Mouse (Mus musculus) heart, adult 2 months (tissue): ENCODE results near the gene Hcrtr1. TPM values are rescaled to one million over a fixed set of nuclear protein-coding genes. Genes with fewer than 3 reads are reported as not detected.

ENCODE experiments used
- DNase-seq, 2 experiments: peaks; one replicate each; pipeline ENCODE4 v3.0.0; 2021
- H3K27ac ChIP-seq: fragments of 200-600 bp; 2 replicates; pipeline ENCODE4 v1.8.1; 2022
- H3K27me3 ChIP-seq: fragments of 200-500 bp; 2 replicates; pipeline ENCODE4 v1.6.1; 2012; ENCODE audit warnings: mild to moderate bottlenecking, low read length, inconsistent platforms, mixed read lengths; ENCODE audit not compliant: control insufficient read depth, insufficient read depth
- H3K36me3 ChIP-seq: fragments of 200-500 bp; 2 replicates; pipeline ENCODE4 v1.6.1; 2012; ENCODE audit warnings: low read length, inconsistent platforms; ENCODE audit not compliant: control insufficient read depth, insufficient read depth
- H3K4me1 ChIP-seq: fragments of 200-500 bp; 2 replicates; pipeline ENCODE4 v1.6.1; 2011; ENCODE audit warnings: low read length; ENCODE audit not compliant: control insufficient read depth, insufficient read depth
- H3K4me3 ChIP-seq: fragments of 200-600 bp; 2 replicates; pipeline ENCODE4 v1.8.1; 2022
- H3K79me2 ChIP-seq: fragments of 200-500 bp; replicated peaks from 2 replicates; pipeline ENCODE4 v1.6.1; 2012; ENCODE audit warnings: mild to moderate bottlenecking, inconsistent platforms, low read length, moderate library complexity, mixed read lengths; ENCODE audit not compliant: control insufficient read depth, insufficient read depth
- H3K9ac ChIP-seq: fragments of 200-500 bp; 2 replicates; pipeline ENCODE4 v1.6.1; 2012; ENCODE audit warnings: low read depth, mild to moderate bottlenecking, control low read depth, inconsistent platforms, low read length, mixed read lengths
- CTCF ChIP-seq: fragments of 200-600 bp; IDR thresholded peaks from 2 replicates; pipeline ENCODE4 v1.8.1; 2022; ENCODE audit warnings: antibody characterized with exemption, mild to moderate bottlenecking, moderate library complexity
- EP300 ChIP-seq: fragments of 200-500 bp; IDR thresholded peaks from 2 replicates; pipeline ENCODE4 v1.6.1; 2011; ENCODE audit warnings: low read depth, low read length, control low read depth; ENCODE audit not compliant: insufficient read depth
- POLR2A ChIP-seq: fragments of 200-500 bp; IDR thresholded peaks from 2 replicates; pipeline ENCODE4 v1.6.1; 2011; ENCODE audit warnings: mild to moderate bottlenecking, low read depth, low read length, control low read depth; ENCODE audit not compliant: insufficient read depth
- WGBS: fragments of 180-500 bp; shearing (Covaris S2); methylation state at CpG from one replicate; pipeline ENCODE4 v1.1.7; 2018; 5-methylcytosine and 5-hydroxymethylcytosine counted together
- intact Hi-C: fragments of 180-260 bp; cut with DNase I; formaldehyde crosslinking; loops from one replicate; pipeline ENCODE4 v1.15.1; 2025
- polyA plus RNA-seq: library from polyadenylated mRNA; depleted of rRNA; stranded (reverse); fragments of >200 nt; gene quantifications from 2 replicates; pipeline ENCODE4 v1.2.3, GENCODE M21; 2012; rRNA removed
- total RNA-seq, 2 experiments: library from RNA; stranded (reverse); gene quantifications; 2 replicates each; pipeline ENCODE4 v1.2.3; 2021

The Hcrtr1 gene
- total and polyA plus RNA-seq, 3 experiments, result 0.27 TPM; not detected in 2

GRCm38 (mm10) chr4:130084331-130084945 lies 54.7 kb downstream of the Hcrtr1 start:
- no peak for TF ChIP-seq POLR2A
- TF ChIP-seq EP300, result no peak
- no peak for TF ChIP-seq CTCF
- Histone ChIP-seq H3K4me3 (no peak overlapping the region), H3K9ac (no peak overlapping the region), H3K36me3 (no peaks in the 10 kb centered on the region), H3K79me2 (no peaks in the 10 kb centered on the region), H3K4me1 (no peaks in the 10 kb centered on the region), H3K27me3 (no peaks in the 10 kb centered on the region), H3K27ac (no peak overlapping the region)
- peak; percentile 55 to 69 for DNase-seq
- intact Hi-C loops, result loop anchor here (10.0 kb wide), 1 partner anchor 300 kb away; no protein-coding TSS in a partner anchor
- WGBS, result 44% methylated on average over 7 of the region's 7 CpGs

DNA sequence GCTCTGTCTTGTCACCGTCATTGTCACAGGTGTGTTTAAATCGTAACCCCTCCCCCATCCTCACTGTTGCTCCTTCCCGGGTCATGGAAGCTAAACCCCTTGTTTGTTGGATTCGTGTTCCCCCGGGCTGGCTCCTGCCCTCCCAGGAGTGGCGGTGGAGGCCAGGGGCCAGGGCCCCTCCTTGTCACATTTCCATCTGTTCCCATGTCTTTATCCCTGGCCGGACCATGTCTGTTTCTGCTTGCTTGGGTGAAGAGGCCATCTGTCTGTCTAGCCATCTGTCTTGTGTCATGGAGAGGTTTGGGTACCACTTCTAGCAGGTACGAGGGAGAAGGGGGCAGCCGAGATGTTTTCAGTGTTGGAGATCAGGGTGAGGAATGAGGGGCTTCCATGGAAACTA lies 56.9 kb downstream of the Hcrtr1 start:
- 57% methylated on average over 9 of the region's 9 CpGs for WGBS
- no peak for DNase-seq
- Histone ChIP-seq H3K4me3 (no peak overlapping the region), H3K36me3 (no peaks in the 10 kb centered on the region), H3K4me1 (no peaks in the 10 kb centered on the region), H3K9ac (no peak overlapping the region), H3K27me3 (no peaks in the 10 kb centered on the region), H3K27ac (no peak overlapping the region), H3K79me2 (no peaks in the 10 kb centered on the region)
- TF ChIP-seq POLR2A (no peak), CTCF (no peak), EP300 (no peak)
- intact Hi-C loops, result loop anchor here (10.0 kb wide), 1 partner anchor 297 kb away; no protein-coding TSS in a partner anchor

DNA sequence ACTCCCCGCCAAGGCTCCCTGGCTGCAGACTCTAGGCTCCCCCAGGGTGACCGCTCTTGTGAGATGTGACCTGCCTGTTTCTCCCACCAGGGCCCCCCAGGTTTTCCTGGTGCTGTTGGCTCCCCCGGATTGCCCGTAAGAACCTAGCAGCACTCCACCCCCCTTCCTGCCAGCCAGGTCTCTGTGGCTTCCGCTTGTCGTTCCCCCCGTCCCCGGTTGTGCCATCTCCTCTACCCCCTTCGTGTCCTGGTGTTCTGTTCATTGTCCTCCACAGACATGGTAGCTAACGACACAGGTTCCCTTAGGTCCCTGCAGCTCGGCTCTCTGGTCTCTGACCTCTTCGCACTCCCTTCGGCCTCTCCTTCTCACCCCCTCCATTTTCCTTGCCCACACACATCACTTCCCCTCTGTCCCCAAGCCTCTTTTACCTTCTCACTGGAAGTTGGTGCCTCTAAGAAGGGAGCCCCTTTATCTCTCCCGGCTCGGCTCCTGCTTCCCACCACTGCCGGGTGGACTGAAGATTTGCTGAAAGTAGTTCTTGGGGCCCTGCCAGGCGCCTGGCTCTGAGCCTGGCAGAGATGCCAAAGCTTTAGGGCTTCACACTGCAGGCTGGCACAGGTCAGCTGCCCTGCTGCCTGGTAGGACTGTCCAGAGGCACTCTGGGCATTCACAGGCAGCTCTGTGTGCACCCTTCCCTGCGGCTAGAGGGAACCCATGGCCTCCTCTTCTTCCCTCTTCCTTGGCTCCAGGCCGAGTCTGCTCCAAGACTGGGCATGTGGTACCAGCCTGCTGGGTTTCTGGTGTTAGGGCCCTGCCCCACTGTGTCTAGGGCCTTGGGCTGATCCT lies 57.6 kb downstream of the Hcrtr1 start:
- Histone ChIP-seq H3K27ac (no peak overlapping the region), H3K4me3 (no peak overlapping the region), H3K79me2 (no peaks in the 10 kb centered on the region), H3K27me3 (no peaks in the 10 kb centered on the region), H3K36me3 (no peaks in the 10 kb centered on the region), H3K9ac (no peak overlapping the region), H3K4me1 (no peaks in the 10 kb centered on the region)
- intact Hi-C loops, result loop anchor here (10.0 kb wide), 1 partner anchor 297 kb away; no protein-coding TSS in a partner anchor
- no peak for TF ChIP-seq POLR2A
- no peak for TF ChIP-seq EP300
- TF ChIP-seq CTCF, result peak; percentile 14; the same call in 1 of the 2 replicates
- WGBS, result 52% methylated on average over 19 of the region's 19 CpGs
- peak; percentile 65 to 75 for DNase-seq

Other genes starting within 250 kb of the Hcrtr1 start
- gene Spocd1, start 210.1 kb downstream of the Hcrtr1 start, total RNA-seq, result under 1 TPM in 1 of 2 experiments, not detected in 1; 0.07 TPM
- gene Spocd1, start 210.1 kb downstream of the Hcrtr1 start, polyA plus RNA-seq, result not detected in 2 replicates
- gene Adgrb2, start 154.5 kb downstream of the Hcrtr1 start, total RNA-seq, result 1 to 10 TPM; 1.8 to 2.0 TPM
- gene Adgrb2, start 154.5 kb downstream of the Hcrtr1 start, polyA plus RNA-seq, result 2.5 and 4.8 TPM in 2 replicates
- gene Col16a1, start 91.5 kb downstream of the Hcrtr1 start, total RNA-seq, result 1 to 10 TPM; 5.0 to 5.5 TPM
- gene Col16a1, start 91.5 kb downstream of the Hcrtr1 start, polyA plus RNA-seq, result 7.2 and 8.4 TPM in 2 replicates
- gene Pef1, start 36.8 kb downstream of the Hcrtr1 start, total RNA-seq, result 10 to 100 TPM; 31.4 to 38.0 TPM
- gene Pef1, start 36.8 kb downstream of the Hcrtr1 start, polyA plus RNA-seq, result 59.3 and 63.7 TPM in 2 replicates
- gene Tinagl1, start 35.8 kb upstream of the Hcrtr1 start, total RNA-seq, result 10 to 100 TPM; 56.4 to 68.6 TPM
- 61.9 and 84.0 TPM in 2 replicates for gene Tinagl1, start 35.8 kb upstream of the Hcrtr1 start, polyA plus RNA-seq
- not detected for gene Gm853, start 83.0 kb upstream of the Hcrtr1 start, total RNA-seq
- not detected in 2 replicates for gene Gm853, start 83.0 kb upstream of the Hcrtr1 start, polyA plus RNA-seq
- gene Serinc2, start 139.8 kb upstream of the Hcrtr1 start, total RNA-seq, result 1 to 10 TPM; 1.8 to 2.8 TPM
- 1.4 and 1.8 TPM in 2 replicates for gene Serinc2, start 139.8 kb upstream of the Hcrtr1 start, polyA plus RNA-seq
- 1,000 to 10,000 TPM; 5,566 to 6,234 TPM for gene Fabp3, start 169.2 kb upstream of the Hcrtr1 start, total RNA-seq
- 6,657 and 8,958 TPM in 2 replicates for gene Fabp3, start 169.2 kb upstream of the Hcrtr1 start, polyA plus RNA-seq
- gene Gm10570, start 169.3 kb upstream of the Hcrtr1 start, total RNA-seq, result not detected
- 0.27 and 0.73 TPM in 2 replicates for gene Gm10570, start 169.3 kb upstream of the Hcrtr1 start, polyA plus RNA-seq
- 10 to 100 TPM; 25.8 to 30.7 TPM for gene Zcchc17, start 220.6 kb upstream of the Hcrtr1 start, total RNA-seq
- gene Zcchc17, start 220.6 kb upstream of the Hcrtr1 start, polyA plus RNA-seq, result 15.0 and 25.6 TPM in 2 replicates
- gene Snrnp40, start 220.8 kb upstream of the Hcrtr1 start, total RNA-seq, result 10 to 100 TPM; 14.5 to 14.9 TPM
- gene Snrnp40, start 220.8 kb upstream of the Hcrtr1 start, polyA plus RNA-seq, result 15.7 and 22.6 TPM in 2 replicates